Mouse (Mus musculus) midbrain, embryonic 11.5 days (tissue): ENCODE results near the gene Orai1. TPM values are rescaled to one million over a fixed set of nuclear protein-coding genes. Genes with fewer than 3 reads are reported as not detected.
"Not testable (repeated sequence)": the region's sequence is repeated elsewhere in the genome, so short reads cannot be mapped to it uniquely, and the experiment has no call there.

ENCODE experiments used
- ATAC-seq: fragments of 200-750 bp; cut with Nextera tagmentation; 2 replicates; pipeline ENCODE4 v1.8.0; 2017; ENCODE audit warnings: moderate TSS enrichment, moderate library complexity; ENCODE audit not compliant: low FRiP score
- DNase-seq: peaks from one replicate; pipeline ENCODE4 v3.0.0; 2015; ENCODE audit warnings: low spot score; ENCODE audit errors: missing footprints
- H3K27ac ChIP-seq: fragments of 300-500 bp; sonication (generic); 2 replicates; pipeline ENCODE4 v1.5.1; 2014; ENCODE audit warnings: low read depth, low read length
- H3K27me3 ChIP-seq: fragments of 300-500 bp; sonication (generic); 2 replicates; pipeline ENCODE4 v1.6.1; 2014; ENCODE audit warnings: mild to moderate bottlenecking, low read length, moderate library complexity, mixed read lengths; ENCODE audit not compliant: control insufficient read depth, insufficient read depth
- H3K36me3 ChIP-seq: fragments of 300-500 bp; sonication (generic); 2 replicates; pipeline ENCODE4 v1.6.1; 2014; ENCODE audit warnings: mild to moderate bottlenecking, low read length, moderate library complexity, mixed read lengths; ENCODE audit not compliant: control insufficient read depth, insufficient read depth
- H3K4me1 ChIP-seq: fragments of 300-500 bp; sonication (generic); 2 replicates; pipeline ENCODE4 v1.6.1; 2014; ENCODE audit warnings: low read length; ENCODE audit not compliant: control insufficient read depth, insufficient read depth
- H3K4me2 ChIP-seq: fragments of 300-500 bp; sonication (generic); 2 replicates; pipeline ENCODE4 v1.6.1; 2014; ENCODE audit warnings: mild to moderate bottlenecking, moderate library complexity
- H3K4me3 ChIP-seq: fragments of 300-500 bp; sonication (generic); 2 replicates; pipeline ENCODE4 v1.5.1; 2014; ENCODE audit warnings: low read depth, low read length
- H3K9ac ChIP-seq: fragments of 300-500 bp; sonication (generic); 2 replicates; pipeline ENCODE4 v1.6.1; 2014; ENCODE audit warnings: low read length
- H3K9me3 ChIP-seq: fragments of 300-500 bp; sonication (generic); 2 replicates; pipeline ENCODE4 v1.6.1; 2016; ENCODE audit warnings: low read length; ENCODE audit not compliant: control insufficient read depth
- WGBS: fragments of 180-500 bp; shearing (Covaris S2); extraction: QIAGEN DNeasy Blood & Tissue Kit; methylation state at CpG from one replicate; pipeline ENCODE4 v1.1.7; 2014; 5-methylcytosine and 5-hydroxymethylcytosine counted together
- polyA plus RNA-seq: library from polyadenylated mRNA; unstranded; fragments of >200 nt; fragmentation: Nextera tagmentation; extraction: Ambion mirVana; gene quantifications from 2 replicates; pipeline ENCODE4 v1.2.1, GENCODE M21; 2014

Orai1 gene
- 8.2 and 10.5 TPM in 2 replicates for polyA plus RNA-seq

GRCm38 (mm10) chr5:123014753-123015701 lies at the start of gene Orai1:
TSS of gene Orai1 (plus strand) at chr5:123015074.
- under 1% methylated on average over 81 of the region's 106 CpGs for WGBS
- peak; percentile 93 for ATAC-seq

DNA sequence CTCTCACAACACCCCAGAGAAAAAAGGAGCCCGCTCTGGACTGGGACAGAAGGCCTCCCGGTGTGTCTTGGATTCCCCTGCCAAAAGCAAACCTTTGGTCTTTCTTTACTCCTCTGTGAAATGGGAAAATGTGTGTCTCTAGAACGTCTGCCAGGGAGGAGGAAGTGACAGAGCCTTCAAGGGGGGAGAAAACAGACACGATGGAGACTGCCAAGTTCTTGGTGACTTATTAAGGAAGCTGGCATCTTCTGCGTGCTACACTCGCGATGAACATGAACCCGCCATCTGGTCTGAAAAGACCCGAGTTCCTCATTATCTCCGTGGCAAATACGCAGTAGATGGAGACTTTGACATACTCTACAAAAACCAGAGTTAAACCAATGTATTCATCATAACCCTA lies 49.4 kb upstream of the Orai1 start:
- Histone ChIP-seq H3K27ac (no peak overlapping the region), H3K9me3 (no peaks in the 10 kb centered on the region), H3K27me3 (no peaks in the 10 kb centered on the region), H3K4me1 (no peaks in the 10 kb centered on the region), H3K4me2 (no peak overlapping the region), H3K36me3 (0 out of 2 replicates have a peak, but pooled peaks cover 2% of the 10 kb centered on the region), H3K9ac (no peak overlapping the region), H3K4me3 (no peak overlapping the region)
- WGBS: 94% methylated on average over 11 of the region's 11 CpGs
- ATAC-seq: no peak
- DNase-seq: peak; percentile 21

More at GRCm38 (mm10) chr5:123014753-123015701, at the start of gene Orai1:
- DNase-seq: peak; percentile 100
- H3K9me3 ChIP-seq: no peaks in the 10 kb centered on the region
- H3K9ac ChIP-seq: peak within 1 kb of the TSS; percentile 79
- no peaks in the 10 kb centered on the region for H3K36me3 ChIP-seq
- H3K4me1 ChIP-seq: peaks cover 24% of the 10 kb centered on the region
- no peaks in the 10 kb centered on the region for H3K27me3 ChIP-seq
- H3K4me2 ChIP-seq: peak within 1 kb of the TSS; percentile 82
- H3K4me3 ChIP-seq: peak within 1 kb of the TSS; percentile 74
- H3K27ac ChIP-seq: peak within 1 kb of the TSS; percentile 86

- WGBS: 40% methylated on average over 4 of the region's 4 CpGs
- H3K4me2 ChIP-seq: no peak overlapping the region
- no peaks in the 10 kb centered on the region for H3K4me1 ChIP-seq
- no peaks in the 10 kb centered on the region for H3K36me3 ChIP-seq
- no peaks in the 10 kb centered on the region for H3K9me3 ChIP-seq
- ATAC-seq (peak; percentile 55; the same call in 1 of the 2 replicates), DNase-seq (peak; percentile 90)
- no peak overlapping the region for H3K27ac ChIP-seq
- no peaks in the 10 kb centered on the region for H3K27me3 ChIP-seq
- H3K9ac ChIP-seq: no peak overlapping the region
- no peak overlapping the region for H3K4me3 ChIP-seq
Measured at GRCm38 (mm10) chr5:122968322-122968721, 46.6 kb upstream of the Orai1 start.

DNA sequence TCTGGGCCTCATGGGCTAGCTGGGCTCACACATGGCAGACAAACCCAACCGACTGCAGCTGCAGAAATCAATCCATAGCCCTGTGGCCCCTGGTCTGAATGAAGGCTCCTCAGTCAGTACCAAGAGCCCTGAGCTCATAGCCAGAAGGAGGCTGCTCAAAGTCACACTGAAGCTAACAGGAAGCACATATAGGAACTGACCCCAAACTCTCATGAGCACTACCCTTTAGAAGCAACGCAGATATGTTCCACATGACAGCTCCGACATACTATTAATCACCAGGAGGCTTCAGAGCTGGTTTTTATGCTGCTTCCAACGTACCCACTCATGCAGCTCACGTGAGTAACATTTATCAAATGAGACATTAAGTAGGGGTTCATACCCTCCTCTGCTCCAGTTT lies 44.8 kb upstream of the Orai1 start:
- H3K36me3 ChIP-seq: no peaks in the 10 kb centered on the region
- ATAC-seq (no peak), DNase-seq (peak; percentile 53)
- no peaks in the 10 kb centered on the region for H3K9me3 ChIP-seq
- no peaks in the 10 kb centered on the region for H3K27me3 ChIP-seq
- no peak overlapping the region for H3K4me3 ChIP-seq
- no peak overlapping the region for H3K4me2 ChIP-seq
- no peak overlapping the region for H3K9ac ChIP-seq
- H3K27ac ChIP-seq: no peak overlapping the region
- H3K4me1 ChIP-seq: no peaks in the 10 kb centered on the region
- WGBS: 92% methylated on average over 5 of the region's 5 CpGs

- no peaks in the 10 kb centered on the region for H3K27me3 ChIP-seq
- 93% methylated on average over 4 of the region's 4 CpGs for WGBS
- H3K4me3 ChIP-seq: no peak overlapping the region
- 0 out of 2 replicates have a peak, but pooled peaks cover 2% of the 10 kb centered on the region for H3K36me3 ChIP-seq
- H3K4me2 ChIP-seq: no peak overlapping the region
- H3K9ac ChIP-seq: no peak overlapping the region
- H3K4me1 ChIP-seq: no peaks in the 10 kb centered on the region
- DNase-seq: peak; percentile 64
- ATAC-seq: no peak
- no peaks in the 10 kb centered on the region for H3K9me3 ChIP-seq
- no peak overlapping the region for H3K27ac ChIP-seq
Measured at GRCm38 (mm10) chr5:122971438-122971837, 43.4 kb upstream of the Orai1 start.

- ATAC-seq: no peak
- Histone ChIP-seq H3K9ac (no peak overlapping the region), H3K4me3 (no peak overlapping the region), H3K36me3 (0 out of 2 replicates have a peak, but pooled peaks cover 2% of the 10 kb centered on the region), H3K4me2 (no peak overlapping the region), H3K27ac (no peak overlapping the region), H3K9me3 (no peaks in the 10 kb centered on the region), H3K4me1 (no peaks in the 10 kb centered on the region), H3K27me3 (no peaks in the 10 kb centered on the region)
- DNase-seq: no peak
- WGBS: 80% methylated on average over 9 of the region's 9 CpGs
Measured at GRCm38 (mm10) chr5:122972116-122972515, 42.8 kb upstream of the Orai1 start.

DNA sequence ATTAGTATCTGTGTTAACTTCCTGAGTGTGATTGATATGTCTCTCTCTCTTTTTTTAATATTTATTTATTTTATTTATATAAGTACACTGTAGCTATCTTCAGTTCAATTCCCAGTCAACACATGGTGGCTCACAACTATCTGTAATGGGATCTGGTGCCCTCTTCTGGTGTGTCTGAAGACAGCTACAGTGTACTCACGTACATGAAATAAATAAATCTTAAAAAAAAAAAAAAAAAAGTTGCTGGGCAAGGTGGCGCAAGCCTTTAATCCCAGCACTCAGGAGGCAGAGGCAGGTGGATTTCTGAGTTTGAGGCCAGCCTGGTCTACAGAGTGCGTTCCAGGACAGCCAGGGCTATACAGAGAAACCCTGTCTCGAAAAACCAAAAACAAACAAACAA lies 40.2 kb upstream of the Orai1 start:
- WGBS: 95% methylated on average over 4 of the region's 4 CpGs
- not testable (repeated sequence) for H3K9me3 ChIP-seq, H3K4me2 ChIP-seq, H3K9ac ChIP-seq, H3K27me3 ChIP-seq, H3K36me3 ChIP-seq, ATAC-seq, H3K4me1 ChIP-seq, H3K4me3 ChIP-seq, H3K27ac ChIP-seq, DNase-seq

DNA sequence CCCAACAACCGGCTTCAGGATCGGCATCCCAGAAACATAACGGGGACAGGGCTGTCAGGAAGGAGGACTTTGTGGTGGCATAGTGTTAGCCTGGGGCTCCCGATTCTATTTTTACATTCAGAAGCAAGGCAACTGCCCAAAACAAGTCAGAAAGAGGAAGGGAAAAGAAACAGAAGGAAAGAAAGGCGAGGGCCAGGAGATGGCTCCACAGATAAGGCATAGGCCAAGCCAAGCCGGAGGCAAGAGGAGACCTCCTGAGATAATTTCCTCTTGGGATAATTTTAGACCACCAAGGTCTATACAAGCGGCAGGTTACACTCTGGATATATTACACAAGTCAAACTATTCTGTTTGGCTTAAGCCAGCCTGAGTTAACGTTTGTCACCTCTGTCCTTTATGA lies 35.9 kb upstream of the Orai1 start:
- Histone ChIP-seq H3K27me3 (no peaks in the 10 kb centered on the region), H3K27ac (no peak overlapping the region), H3K36me3 (0 out of 2 replicates have a peak, but pooled peaks cover 2% of the 10 kb centered on the region), H3K9me3 (no peaks in the 10 kb centered on the region), H3K9ac (no peak overlapping the region), H3K4me3 (no peak overlapping the region), H3K4me2 (no peak overlapping the region), H3K4me1 (no peaks in the 10 kb centered on the region)
- ATAC-seq (no peak), DNase-seq (peak; percentile 17)
- 91% methylated on average over 8 of the region's 8 CpGs for WGBS

- ATAC-seq (no peak), DNase-seq (peak; percentile 54)
- Histone ChIP-seq H3K9ac (0 out of 2 replicates have a peak overlapping the region, but pooled peaks have one; percentile 52), H3K36me3 (no peaks in the 10 kb centered on the region), H3K27ac (no peak overlapping the region; the same call in 1 of the 2 replicates), H3K4me2 (peak overlapping the region; percentile 86), H3K9me3 (no peaks in the 10 kb centered on the region), H3K27me3 (no peaks in the 10 kb centered on the region), H3K4me1 (peaks cover 34% of the 10 kb centered on the region), H3K4me3 (no peak overlapping the region)
- WGBS: 66% methylated on average over 5 of the region's 5 CpGs
Measured at GRCm38 (mm10) chr5:122984483-122984882, 30.4 kb upstream of the Orai1 start.
